Mouse (Mus musculus): ENCODE measurements around the gene Fam43b.

The Fam43b gene

GRCm38 (mm10) chr4:138348716-138349115, 47.6 kb downstream of the Fam43b start:
- no peak for DNase-seq (ENCODE audit: low read depth)

GRCm38 (mm10) chr4:138347280-138347679, 49.0 kb downstream of the Fam43b start:
- no peak for DNase-seq (ENCODE audit: low read depth)

GRCm38 (mm10) chr4:138344891-138345545, 51.3 kb downstream of the Fam43b start:
- no peak for DNase-seq (ENCODE audit: low read depth)

All from fibroblast of lung, adult 2 months (primary cell).